21 mouse cellular contexts compared by ENCODE assay signal in genomic region chr17:5926710-5927109, GRCm38 (mm10). TPM values are rescaled to one million over a fixed set of nuclear protein-coding genes. Genes with fewer than 3 reads are reported as not detected.
A peak's percentile ranks its signal among the peaks of the same experiment; 100 is the strongest.
DNase-seq lines count a peak whose midpoint lies in the region; ATAC-seq and TF ChIP-seq lines count a peak whose summit lies in the region.
"Had no signal": no experiment of that assay in that cellular context is flagged by ENCODE, and none has a peak within 500 bp of the region (broad histone marks: within the 10 kb centered on the region; RNA-seq: fewer than 3 reads in every experiment).

No protein-coding gene starts in this region.

- H3K9me3 ChIP-seq in kidney, postnatal 0 days (replicated peaks; ENCODE audit: low read length): no peaks in the 10 kb centered on the region
- H3K9me3 ChIP-seq in kidney, embryonic 15.5 days (replicated peaks): no peaks in the 10 kb centered on the region
- no peaks in the 10 kb centered on the region for H3K9me3 ChIP-seq in liver, embryonic 15.5 days (replicated peaks)
- no peaks in the 10 kb centered on the region for H3K9me3 ChIP-seq in forebrain, embryonic 12.5 days
- H3K9me3 ChIP-seq: embryonic facial prominence, embryonic 13.5 days; heart, embryonic 10.5 days; hindbrain, embryonic 10.5 days; limb, embryonic 10.5 days; midbrain, embryonic 13.5 days; neural tube, embryonic 13.5 days had no signal

- no peak overlapping the region for H3K4me2 ChIP-seq in kidney, postnatal 0 days (ENCODE audit: low read length)
- H3K4me2 ChIP-seq in kidney, embryonic 15.5 days: no peak overlapping the region
- no peak overlapping the region for H3K4me2 ChIP-seq in liver, embryonic 15.5 days
- no peak overlapping the region for H3K4me2 ChIP-seq in forebrain, embryonic 12.5 days
- H3K4me2 ChIP-seq: embryonic facial prominence, embryonic 13.5 days; midbrain, embryonic 13.5 days; neural tube, embryonic 13.5 days had no signal

- H3K4me3 ChIP-seq in kidney, postnatal 0 days (replicated peaks; ENCODE audit: low read depth, low read length): no peak overlapping the region
- no peak overlapping the region for H3K4me3 ChIP-seq in kidney, embryonic 15.5 days (replicated peaks)
- H3K4me3 ChIP-seq in liver, embryonic 15.5 days (replicated peaks): no peak overlapping the region
- H3K4me3 ChIP-seq in forebrain, embryonic 12.5 days (replicated peaks): no peak overlapping the region
- H3K4me3 ChIP-seq: embryonic facial prominence, embryonic 13.5 days; heart, embryonic 10.5 days; hindbrain, embryonic 10.5 days; left cerebral cortex, adult 2 months; limb, embryonic 10.5 days; midbrain, embryonic 13.5 days; neural tube, embryonic 13.5 days had no signal

- no peak; the same call in 1 of the 2 replicates for ATAC-seq in kidney, postnatal 0 days (replicated peaks; ENCODE audit: low FRiP score, low read depth)
- no peak for ATAC-seq in kidney, embryonic 15.5 days (replicated peaks; ENCODE audit: low FRiP score)
- peak; percentile 53; the same call in 1 of the 2 replicates for ATAC-seq in liver, embryonic 15.5 days (ENCODE audit: insufficient read depth)
- no peak for ATAC-seq in forebrain, embryonic 12.5 days (ENCODE audit: low FRiP score)
- ATAC-seq: forebrain, postnatal 0 days; midbrain, embryonic 13.5 days had no signal

- no peak overlapping the region for H3K9ac ChIP-seq in kidney, postnatal 0 days (ENCODE audit: low read depth, low read length)
- H3K9ac ChIP-seq in kidney, embryonic 15.5 days: no peak overlapping the region
- H3K9ac ChIP-seq in liver, embryonic 15.5 days: no peak overlapping the region
- H3K9ac ChIP-seq in forebrain, embryonic 12.5 days: no peak overlapping the region
- H3K9ac ChIP-seq: embryonic facial prominence, embryonic 13.5 days; forebrain, postnatal 0 days; midbrain, embryonic 13.5 days; neural tube, embryonic 13.5 days had no signal

- no peak overlapping the region for H3K27ac ChIP-seq in kidney, postnatal 0 days
- H3K27ac ChIP-seq in kidney, embryonic 15.5 days: no peak overlapping the region
- H3K27ac ChIP-seq in liver, embryonic 15.5 days (replicated peaks): no peak overlapping the region
- no peak overlapping the region for H3K27ac ChIP-seq in forebrain, embryonic 12.5 days
- H3K27ac ChIP-seq: embryonic facial prominence, embryonic 13.5 days; heart, embryonic 10.5 days; hindbrain, embryonic 10.5 days; left cerebral cortex, adult 2 months; limb, embryonic 10.5 days; midbrain, embryonic 13.5 days; neural tube, embryonic 13.5 days had no signal

- no peaks in the 10 kb centered on the region for H3K4me1 ChIP-seq in kidney, postnatal 0 days (replicated peaks; ENCODE audit: insufficient read depth, low read length)
- H3K4me1 ChIP-seq in kidney, embryonic 15.5 days: no peaks in the 10 kb centered on the region
- H3K4me1 ChIP-seq in liver, embryonic 15.5 days (replicated peaks): no peaks in the 10 kb centered on the region
- peaks cover 2% of the 10 kb centered on the region; the same call in 1 of the 2 replicates for H3K4me1 ChIP-seq in forebrain, embryonic 12.5 days
- H3K4me1 ChIP-seq: embryonic facial prominence, embryonic 13.5 days; heart, embryonic 10.5 days; hindbrain, embryonic 10.5 days; limb, embryonic 10.5 days; midbrain, embryonic 13.5 days; neural tube, embryonic 13.5 days had no signal

- no peak for TF ChIP-seq CTCF in kidney, postnatal 0 days (IDR thresholded peaks at IDR 0.05; ENCODE audit: low read depth)

- no peaks in the 10 kb centered on the region for H3K27me3 ChIP-seq in kidney, postnatal 0 days (ENCODE audit: insufficient read depth, low read length)
- H3K27me3 ChIP-seq in kidney, embryonic 15.5 days: no peaks in the 10 kb centered on the region
- H3K27me3 ChIP-seq in liver, embryonic 15.5 days: no peaks in the 10 kb centered on the region
- H3K27me3 ChIP-seq in forebrain, embryonic 12.5 days: no peaks in the 10 kb centered on the region
- H3K27me3 ChIP-seq: embryonic facial prominence, embryonic 13.5 days; midbrain, embryonic 13.5 days; neural tube, embryonic 13.5 days had no signal

- peak; percentile 25 for DNase-seq in kidney, postnatal 0 days (ENCODE audit: low spot score)
- DNase-seq in urinary bladder, postnatal 14 days (ENCODE audit: low spot score): peak; percentile 32
- DNase-seq in urinary bladder, postnatal 4 days (ENCODE audit: low spot score in 2 of 2): no peak
- peak; percentile 88 for DNase-seq in yolk sac, embryonic 10.5 days (ENCODE audit: low spot score)
- DNase-seq in B cell, adult 2 months: no peak
- DNase-seq: adrenal gland, postnatal 25 days; cerebellum, adult 8-10 months; forebrain, postnatal 0 days; gastrocnemius, postnatal 36 days; lung, adult 2 months; thymus, adult 2 months had no signal

- H3K36me3 ChIP-seq in kidney, postnatal 0 days (ENCODE audit: insufficient read depth, low read length): peaks cover 45% of the 10 kb centered on the region
- peaks cover 87% of the 10 kb centered on the region for H3K36me3 ChIP-seq in kidney, embryonic 15.5 days
- H3K36me3 ChIP-seq in liver, embryonic 15.5 days (replicated peaks): peaks cover 47% of the 10 kb centered on the region
- peaks cover 13% of the 10 kb centered on the region; the same call in 1 of the 2 replicates for H3K36me3 ChIP-seq in forebrain, embryonic 12.5 days (replicated peaks)

- 57% methylated on average over 7 of the region's 7 CpGs for WGBS in kidney, postnatal 0 days
- 52% methylated on average over 7 of the region's 7 CpGs for WGBS in kidney, embryonic 15.5 days
- 64% methylated on average over 7 of the region's 7 CpGs for WGBS in liver, embryonic 15.5 days (ENCODE audit: insufficient replicate concordance)
- 90% methylated on average over 7 of the region's 7 CpGs for WGBS in forebrain, embryonic 12.5 days

RNA-seq across cellular contexts. Expression of gene Synj2, which starts 14.4 kb away (rescaled TPM):
- polyA plus RNA-seq in kidney, postnatal 0 days (2015; fragmentation: Nextera tagmentation; extraction: Ambion mirVana): 2.4 and 3.7 TPM in 2 replicates
- polyA plus RNA-seq in kidney, embryonic 15.5 days (2015; fragmentation: Nextera tagmentation; extraction: Ambion mirVana): 3.2 and 3.8 TPM in 2 replicates
- 2.4 and 2.6 TPM in 2 replicates for polyA plus RNA-seq in liver, embryonic 15.5 days (2015; fragmentation: Nextera tagmentation; extraction: Ambion mirVana)
- 0.96 and 1.1 TPM in 2 replicates for polyA plus RNA-seq in forebrain, embryonic 12.5 days (2016; fragmentation: Nextera tagmentation; extraction: Ambion mirVana)

Comparison
In these comparisons a context has a peak if more than half of its experiments do, and no peak if none do; other contexts are left out.
1. DNase-seq: peak in kidney, postnatal 0 days (single experiment), urinary bladder, postnatal 14 days (single experiment) and yolk sac, embryonic 10.5 days (single experiment); none in urinary bladder, postnatal 4 days (0 of 2) and B cell, adult 2 months (0 of 2).